Mouse (Mus musculus) liver, embryonic 14.5 days (tissue): Measurements from ENCODE around the gene Olfr279.

Experiments
- CTCF ChIP-seq: IDR thresholded peaks from 2 replicates; pipeline ENCODE4 v1.5.1; 2016; ENCODE audit warnings: antibody characterized with exemption, low read depth, control low read depth
- EP300 ChIP-seq: IDR thresholded peaks from 2 replicates; pipeline ENCODE4 v1.6.1; 2016; ENCODE audit warnings: antibody characterized with exemption, low read depth

- no peak for TF ChIP-seq CTCF
- no peak for TF ChIP-seq EP300
Measured at GRCm38 (mm10) chr15:98521245-98521644, 29.0 kb downstream of the Olfr279 start.
